Mouse (Mus musculus): Measurements from ENCODE around the gene Rpl22. TPM values are rescaled to one million over a fixed set of nuclear protein-coding genes. Genes with fewer than 3 reads are reported as not detected.

The Rpl22 gene
- polyA plus RNA-seq, 1 experiment: 29.3 TPM

DNA sequence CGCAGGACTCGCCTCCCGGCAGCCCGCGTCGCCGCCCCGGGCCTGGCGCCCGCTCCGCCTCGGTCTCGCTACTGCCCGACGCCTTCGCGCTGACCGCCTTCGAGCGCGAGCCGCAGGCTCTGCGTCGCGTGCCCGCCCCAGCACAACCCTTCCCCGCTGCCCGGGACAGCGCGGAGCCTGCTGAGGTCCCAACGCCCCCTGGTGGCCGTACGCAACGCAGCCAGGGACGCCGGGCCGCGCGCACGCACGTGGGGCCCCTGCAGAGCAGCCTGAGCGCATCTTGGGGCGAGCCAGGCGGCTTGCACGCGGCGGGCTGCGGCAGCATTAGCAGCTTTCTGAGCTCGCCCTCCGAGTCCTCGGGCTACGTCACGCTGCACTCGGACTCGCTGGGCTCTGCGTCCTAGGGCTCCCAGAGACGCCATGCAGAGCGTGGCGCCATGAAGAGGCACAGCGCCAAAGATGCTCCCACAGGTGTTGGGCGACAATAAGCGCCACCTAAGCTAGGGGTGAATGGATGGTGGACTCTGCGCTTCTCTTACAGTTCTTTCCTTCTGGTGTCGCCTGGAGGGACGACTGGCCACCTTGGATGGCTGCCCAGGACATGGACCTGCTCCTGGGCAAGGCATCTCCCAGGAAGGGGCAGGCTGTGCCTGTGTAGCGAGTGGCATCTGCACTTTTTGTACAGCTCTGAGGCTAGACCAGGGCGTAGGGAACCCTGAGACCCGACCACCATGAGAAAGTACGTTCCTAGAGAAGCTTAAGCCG lies 42.2 kb upstream of the Rpl22 start:
- TF ChIP-seq CTCF (IDR thresholded peaks at IDR 0.05; ENCODE audit: extremely low read depth, insufficient read depth, insufficient read length, insufficient replicate concordance) (peak; percentile 81), POLR2A (IDR thresholded peaks at IDR 0.05; ENCODE audit: low read depth, low read length) (no peak)
- peak; percentile 52 to 79 for DNase-seq (ENCODE audit: low read depth in 1 of 2, low spot score in 2 of 2)
- Histone ChIP-seq H3K27ac (ENCODE audit: insufficient read depth, low read length) (no peak overlapping the region), H3K4me3 (ENCODE audit: extremely low read depth, insufficient read depth, insufficient read length) (peak overlapping the region; percentile 37; the same call in 1 of the 2 replicates), H3K4me1 (ENCODE audit: control insufficient read depth, insufficient read depth, insufficient read length) (peaks cover 11% of the 10 kb centered on the region), H3K27me3 (ENCODE audit: control insufficient read depth, insufficient read depth, low read length) (peaks cover 15% of the 10 kb centered on the region), H3K36me3 (ENCODE audit: control insufficient read depth, insufficient read depth, low read length) (no peaks in the 10 kb centered on the region)
- 7% methylated on average over 70 of the region's 70 CpGs for WGBS

DNA sequence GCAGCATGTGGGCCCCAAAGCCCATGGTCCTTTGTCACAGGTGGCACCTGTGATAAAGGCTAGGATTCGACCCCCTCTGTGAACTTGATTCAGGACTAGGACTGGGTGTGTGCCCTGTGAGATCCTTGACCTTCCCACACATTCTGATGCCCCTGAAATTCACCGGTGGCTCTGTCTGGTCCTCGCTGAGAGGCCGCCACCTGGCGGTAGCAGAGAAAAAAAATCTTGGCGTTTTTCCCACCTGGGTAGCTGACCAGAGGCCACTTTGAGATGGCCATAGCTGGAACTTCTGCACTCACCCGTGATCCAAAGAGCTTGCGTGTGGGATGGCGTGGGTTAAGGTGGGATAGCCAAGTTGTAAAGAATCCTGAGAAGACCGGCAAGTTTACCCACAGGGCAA lies 40.0 kb upstream of the Rpl22 start:
- Histone ChIP-seq H3K27ac (ENCODE audit: insufficient read depth, low read length) (no peak overlapping the region), H3K36me3 (ENCODE audit: control insufficient read depth, insufficient read depth, low read length) (no peaks in the 10 kb centered on the region), H3K4me3 (ENCODE audit: extremely low read depth, insufficient read depth, insufficient read length) (no peak overlapping the region), H3K27me3 (ENCODE audit: control insufficient read depth, insufficient read depth, low read length) (peaks cover 22% of the 10 kb centered on the region), H3K4me1 (ENCODE audit: control insufficient read depth, insufficient read depth, insufficient read length) (peaks cover 15% of the 10 kb centered on the region)
- WGBS: 5% methylated on average over 10 of the region's 10 CpGs
- TF ChIP-seq POLR2A (IDR thresholded peaks at IDR 0.05; ENCODE audit: low read depth, low read length) (no peak), CTCF (IDR thresholded peaks at IDR 0.05; ENCODE audit: extremely low read depth, insufficient read depth, insufficient read length, insufficient replicate concordance) (peak; percentile 79)
- DNase-seq (ENCODE audit: low read depth in 1 of 2, low spot score in 2 of 2): peak in 1 of 2 experiments; percentile 45

DNA sequence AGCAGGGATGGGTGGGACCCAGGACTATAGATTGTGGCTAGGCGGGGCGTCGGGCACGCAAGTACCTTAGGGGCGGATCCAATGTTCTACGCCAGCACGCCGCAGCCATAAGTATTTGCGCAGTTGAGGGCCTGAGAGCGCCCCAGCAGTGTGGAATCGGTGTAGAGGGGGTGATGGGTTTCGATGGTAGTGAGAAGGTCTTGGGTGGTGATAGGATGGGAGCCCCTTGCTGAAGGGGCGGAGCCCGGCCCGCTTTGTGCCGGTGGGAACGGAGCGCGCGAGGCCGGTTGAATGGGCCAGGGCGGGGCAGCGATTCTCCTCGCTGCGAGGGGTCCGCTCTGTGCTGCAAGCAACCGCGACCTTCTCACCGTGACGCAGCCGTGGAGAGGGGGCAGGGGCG lies 39.4 kb upstream of the Rpl22 start:
- Histone ChIP-seq H3K4me1 (ENCODE audit: control insufficient read depth, insufficient read depth, insufficient read length) (peaks cover 15% of the 10 kb centered on the region), H3K27ac (ENCODE audit: insufficient read depth, low read length) (no peak overlapping the region), H3K27me3 (ENCODE audit: control insufficient read depth, insufficient read depth, low read length) (peaks cover 23% of the 10 kb centered on the region), H3K4me3 (ENCODE audit: extremely low read depth, insufficient read depth, insufficient read length) (no peak overlapping the region), H3K36me3 (ENCODE audit: control insufficient read depth, insufficient read depth, low read length) (no peaks in the 10 kb centered on the region)
- TF ChIP-seq POLR2A (IDR thresholded peaks at IDR 0.05; ENCODE audit: low read depth, low read length) (no peak), CTCF (IDR thresholded peaks at IDR 0.05; ENCODE audit: extremely low read depth, insufficient read depth, insufficient read length, insufficient replicate concordance) (no peak)
- 12% methylated on average over 32 of the region's 32 CpGs for WGBS
- DNase-seq (ENCODE audit: low read depth in 1 of 2, low spot score in 2 of 2): no peak

DNA sequence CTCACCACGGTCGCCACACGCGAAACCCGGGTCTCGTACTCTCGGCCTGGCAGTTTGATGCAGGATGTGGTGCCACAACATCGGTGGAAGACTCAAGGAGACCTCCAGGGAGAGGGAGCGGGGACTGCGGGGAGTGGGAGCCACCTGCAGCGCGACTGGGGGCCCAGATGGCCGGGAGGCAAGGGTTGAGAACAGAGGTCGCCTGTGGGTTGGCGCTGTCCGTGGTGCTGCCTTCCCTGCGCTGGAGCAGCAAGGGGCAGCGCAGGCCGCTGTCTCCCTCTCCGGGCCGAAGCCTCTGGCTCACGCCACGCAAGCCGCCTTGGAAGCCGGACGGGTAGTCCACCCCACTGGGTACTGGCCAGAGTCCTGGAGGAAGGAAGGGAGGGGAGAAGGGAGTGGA lies 38.7 kb upstream of the Rpl22 start:
- no peak overlapping the region for H3K27ac ChIP-seq (ENCODE audit: insufficient read depth, low read length)
- H3K27me3 ChIP-seq (ENCODE audit: control insufficient read depth, insufficient read depth, low read length): peaks cover 24% of the 10 kb centered on the region
- peaks cover 15% of the 10 kb centered on the region for H3K4me1 ChIP-seq (ENCODE audit: control insufficient read depth, insufficient read depth, insufficient read length)
- WGBS: 8% methylated on average over 26 of the region's 26 CpGs
- TF ChIP-seq POLR2A (IDR thresholded peaks at IDR 0.05; ENCODE audit: low read depth, low read length) (no peak), CTCF (IDR thresholded peaks at IDR 0.05; ENCODE audit: extremely low read depth, insufficient read depth, insufficient read length, insufficient replicate concordance) (no peak)
- H3K36me3 ChIP-seq (ENCODE audit: control insufficient read depth, insufficient read depth, low read length): no peaks in the 10 kb centered on the region
- DNase-seq (ENCODE audit: low read depth in 1 of 2, low spot score in 2 of 2): peak in 1 of 2 experiments; percentile 46
- no peak overlapping the region for H3K4me3 ChIP-seq (ENCODE audit: extremely low read depth, insufficient read depth, insufficient read length)

DNA sequence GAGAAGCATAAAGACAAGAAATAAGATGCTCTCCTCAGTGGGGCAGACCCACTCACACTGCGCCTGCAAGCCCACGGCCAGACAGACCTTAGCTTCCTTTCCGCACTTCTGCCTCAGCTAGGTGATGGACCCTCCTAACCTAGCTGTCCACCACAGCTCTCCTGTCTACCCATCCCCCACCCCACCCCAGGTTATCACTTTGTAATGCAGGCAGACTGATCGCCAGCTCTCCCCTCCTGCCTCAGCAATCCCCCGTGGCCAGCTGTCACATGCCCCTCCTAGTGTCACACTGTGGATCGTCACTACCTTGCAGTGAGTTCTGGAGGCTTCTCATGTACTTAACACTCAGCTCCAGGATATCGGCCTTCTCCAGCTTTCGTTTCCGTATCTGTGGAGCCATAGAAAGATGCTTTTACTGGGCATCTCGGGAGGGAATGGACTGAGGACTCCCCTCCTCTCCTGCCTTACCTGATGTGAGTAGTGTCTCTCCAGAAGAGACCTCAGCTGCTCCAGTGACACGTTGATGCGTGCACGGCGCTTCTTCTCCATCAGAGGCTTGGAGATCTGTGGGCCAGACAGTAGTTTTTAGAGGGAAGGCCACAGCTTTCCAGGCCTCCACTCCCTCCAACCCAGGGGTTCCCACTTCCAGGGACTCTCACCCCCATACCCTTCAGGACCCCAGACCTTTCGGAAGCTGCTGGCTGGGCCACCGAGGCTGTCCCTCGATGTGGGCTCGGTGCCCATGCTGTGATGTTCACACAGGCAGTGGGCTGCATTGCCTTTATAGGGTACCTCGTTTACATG lies 38.0 kb upstream of the Rpl22 start:
- no peak for TF ChIP-seq CTCF (IDR thresholded peaks at IDR 0.05; ENCODE audit: extremely low read depth, insufficient read depth, insufficient read length, insufficient replicate concordance)
- TF ChIP-seq POLR2A (IDR thresholded peaks at IDR 0.05; ENCODE audit: low read depth, low read length): no peak

DNA sequence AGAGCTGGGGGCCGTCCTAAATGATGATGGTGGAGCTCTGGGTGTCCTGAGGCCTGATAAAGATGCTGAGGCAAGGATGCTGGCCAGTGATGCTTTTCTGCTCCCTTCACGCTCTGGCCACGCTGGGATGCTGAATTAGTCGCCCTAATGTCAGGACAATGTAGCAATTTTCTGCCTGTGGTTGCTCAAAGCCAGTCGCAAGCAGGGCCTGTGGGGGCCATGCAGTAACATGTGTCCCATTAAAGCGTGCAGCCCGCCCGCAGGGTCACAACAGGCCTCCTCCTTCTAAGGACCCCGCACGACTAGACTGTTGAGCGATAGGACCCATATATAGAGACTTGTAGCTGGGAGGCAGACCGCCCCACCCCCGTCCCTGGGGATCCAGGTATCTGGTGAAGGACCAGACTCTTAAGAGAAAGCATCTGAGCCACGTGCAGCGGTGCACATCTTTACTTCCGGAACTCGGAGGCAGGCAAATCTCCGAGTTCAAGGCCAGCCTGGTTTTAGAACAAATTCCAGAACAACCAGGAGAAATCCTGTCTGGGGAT lies 37.1 kb upstream of the Rpl22 start:
- 61% methylated on average over 18 of the region's 18 CpGs for WGBS
- DNase-seq (ENCODE audit: low read depth in 1 of 2, low spot score in 2 of 2): no peak
- H3K27ac ChIP-seq (ENCODE audit: insufficient read depth, low read length): no peak overlapping the region
- H3K4me1 ChIP-seq (ENCODE audit: control insufficient read depth, insufficient read depth, insufficient read length): peaks cover 6% of the 10 kb centered on the region
- H3K36me3 ChIP-seq (ENCODE audit: control insufficient read depth, insufficient read depth, low read length): no peaks in the 10 kb centered on the region
- no peak for TF ChIP-seq CTCF (IDR thresholded peaks at IDR 0.05; ENCODE audit: extremely low read depth, insufficient read depth, insufficient read length, insufficient replicate concordance)
- no peak for TF ChIP-seq POLR2A (IDR thresholded peaks at IDR 0.05; ENCODE audit: low read depth, low read length)
- H3K27me3 ChIP-seq (ENCODE audit: control insufficient read depth, insufficient read depth, low read length): peaks cover 21% of the 10 kb centered on the region
- H3K4me3 ChIP-seq (ENCODE audit: extremely low read depth, insufficient read depth, insufficient read length): no peak overlapping the region

More for the DNA sequence above, 38.0 kb upstream of the Rpl22 start:
- Histone ChIP-seq H3K4me1 (ENCODE audit: control insufficient read depth, insufficient read depth, insufficient read length) (peaks cover 15% of the 10 kb centered on the region), H3K27ac (ENCODE audit: insufficient read depth, low read length) (no peak overlapping the region), H3K36me3 (ENCODE audit: control insufficient read depth, insufficient read depth, low read length) (no peaks in the 10 kb centered on the region), H3K27me3 (ENCODE audit: control insufficient read depth, insufficient read depth, low read length) (peaks cover 28% of the 10 kb centered on the region), H3K4me3 (ENCODE audit: extremely low read depth, insufficient read depth, insufficient read length) (no peak overlapping the region)
- DNase-seq (ENCODE audit: low read depth in 1 of 2, low spot score in 2 of 2): no peak
- 21% methylated on average over 19 of the region's 19 CpGs for WGBS

Data from spleen, adult 2 months (tissue).